Mouse (Mus musculus) midbrain, embryonic 11.5 days (tissue): Measurements from ENCODE around the gene Sctr. TPM values are rescaled to one million over a fixed set of nuclear protein-coding genes. Genes with fewer than 3 reads are reported as not detected.

Experiments used
- ATAC-seq: fragments of 200-750 bp; cut with Nextera tagmentation; 2 replicates; pipeline ENCODE4 v1.8.0; 2017; ENCODE audit warnings: moderate TSS enrichment, moderate library complexity; ENCODE audit not compliant: low FRiP score
- DNase-seq: peaks from one replicate; pipeline ENCODE4 v3.0.0; 2015; ENCODE audit warnings: low spot score; ENCODE audit errors: missing footprints
- H3K27ac ChIP-seq: fragments of 300-500 bp; sonication (generic); 2 replicates; pipeline ENCODE4 v1.5.1; 2014; ENCODE audit warnings: low read depth, low read length
- H3K27me3 ChIP-seq: fragments of 300-500 bp; sonication (generic); 2 replicates; pipeline ENCODE4 v1.6.1; 2014; ENCODE audit warnings: mild to moderate bottlenecking, low read length, moderate library complexity, mixed read lengths; ENCODE audit not compliant: control insufficient read depth, insufficient read depth
- H3K36me3 ChIP-seq: fragments of 300-500 bp; sonication (generic); 2 replicates; pipeline ENCODE4 v1.6.1; 2014; ENCODE audit warnings: mild to moderate bottlenecking, low read length, moderate library complexity, mixed read lengths; ENCODE audit not compliant: control insufficient read depth, insufficient read depth
- H3K4me1 ChIP-seq: fragments of 300-500 bp; sonication (generic); 2 replicates; pipeline ENCODE4 v1.6.1; 2014; ENCODE audit warnings: low read length; ENCODE audit not compliant: control insufficient read depth, insufficient read depth
- H3K4me2 ChIP-seq: fragments of 300-500 bp; sonication (generic); 2 replicates; pipeline ENCODE4 v1.6.1; 2014; ENCODE audit warnings: mild to moderate bottlenecking, moderate library complexity
- H3K4me3 ChIP-seq: fragments of 300-500 bp; sonication (generic); 2 replicates; pipeline ENCODE4 v1.5.1; 2014; ENCODE audit warnings: low read depth, low read length
- H3K9ac ChIP-seq: fragments of 300-500 bp; sonication (generic); 2 replicates; pipeline ENCODE4 v1.6.1; 2014; ENCODE audit warnings: low read length
- H3K9me3 ChIP-seq: fragments of 300-500 bp; sonication (generic); 2 replicates; pipeline ENCODE4 v1.6.1; 2016; ENCODE audit warnings: low read length; ENCODE audit not compliant: control insufficient read depth
- WGBS: fragments of 180-500 bp; shearing (Covaris S2); extraction: QIAGEN DNeasy Blood & Tissue Kit; methylation state at CpG from one replicate; pipeline ENCODE4 v1.1.7; 2014; 5-methylcytosine and 5-hydroxymethylcytosine counted together
- polyA plus RNA-seq: library from polyadenylated mRNA; unstranded; fragments of >200 nt; fragmentation: Nextera tagmentation; extraction: Ambion mirVana; gene quantifications from 2 replicates; pipeline ENCODE4 v1.2.1, GENCODE M21; 2014

Gene Sctr
- polyA plus RNA-seq, 1 experiment from 2014 or later: 0.53 TPM

- no peaks in the 10 kb centered on the region for H3K36me3 ChIP-seq
- H3K4me1 ChIP-seq: no peaks in the 10 kb centered on the region
- H3K4me2 ChIP-seq: no peak overlapping the region
- 75% methylated on average over 7 of the region's 7 CpGs for WGBS
- H3K27ac ChIP-seq: no peak overlapping the region
- no peaks in the 10 kb centered on the region for H3K9me3 ChIP-seq
- H3K4me3 ChIP-seq: no peak overlapping the region
- ATAC-seq: no peak
- no peak overlapping the region for H3K9ac ChIP-seq
- DNase-seq: no peak
- H3K27me3 ChIP-seq: no peaks in the 10 kb centered on the region; the same call in 1 of the 2 replicates
These were observed 13.7 kb downstream of the Sctr start for GRCm38 (mm10) chr1:120020322-120020897.

- DNase-seq (no peak), ATAC-seq (no peak)
- H3K9me3 ChIP-seq: no peaks in the 10 kb centered on the region
- WGBS: 92% methylated on average over 17 of the region's 17 CpGs
- H3K36me3 ChIP-seq: no peaks in the 10 kb centered on the region
- no peaks in the 10 kb centered on the region for H3K4me1 ChIP-seq
- H3K9ac ChIP-seq: no peak overlapping the region
- no peak overlapping the region for H3K4me3 ChIP-seq
- no peak overlapping the region for H3K27ac ChIP-seq
- no peak overlapping the region for H3K4me2 ChIP-seq
- H3K27me3 ChIP-seq: no peaks in the 10 kb centered on the region; the same call in 1 of the 2 replicates
These were observed 15.3 kb downstream of the Sctr start for GRCm38 (mm10) chr1:120021951-120022350.

GRCm38 (mm10) chr1:120024331-120025049 is 17.8 kb downstream of the Sctr start:
- Histone ChIP-seq H3K27me3 (no peaks in the 10 kb centered on the region), H3K4me1 (no peaks in the 10 kb centered on the region), H3K9ac (no peak overlapping the region), H3K36me3 (no peaks in the 10 kb centered on the region), H3K9me3 (no peaks in the 10 kb centered on the region), H3K27ac (no peak overlapping the region), H3K4me2 (no peak overlapping the region), H3K4me3 (no peak overlapping the region)
- no peak for DNase-seq
- WGBS: 71% methylated on average over 10 of the region's 10 CpGs
- ATAC-seq: no peak

- no peak overlapping the region for H3K9ac ChIP-seq
- no peak overlapping the region for H3K27ac ChIP-seq
- ATAC-seq: no peak
- no peaks in the 10 kb centered on the region for H3K9me3 ChIP-seq
- no peaks in the 10 kb centered on the region for H3K36me3 ChIP-seq
- H3K4me1 ChIP-seq: no peaks in the 10 kb centered on the region
- DNase-seq: no peak
- no peak overlapping the region for H3K4me3 ChIP-seq
- no peak overlapping the region for H3K4me2 ChIP-seq
- 39% methylated on average over 2 of the region's 2 CpGs for WGBS
- no peaks in the 10 kb centered on the region for H3K27me3 ChIP-seq
These were observed 18.4 kb downstream of the Sctr start for GRCm38 (mm10) chr1:120025050-120025439.

GRCm38 (mm10) chr1:120027693-120028092 is 21.0 kb downstream of the Sctr start:
- H3K4me2 ChIP-seq: no peak overlapping the region
- ATAC-seq (no peak), DNase-seq (no peak)
- 86% methylated on average over 4 of the region's 4 CpGs for WGBS
- H3K36me3 ChIP-seq: no peaks in the 10 kb centered on the region
- no peak overlapping the region for H3K9ac ChIP-seq
- no peaks in the 10 kb centered on the region for H3K9me3 ChIP-seq
- H3K27ac ChIP-seq: no peak overlapping the region
- H3K27me3 ChIP-seq: no peaks in the 10 kb centered on the region
- no peaks in the 10 kb centered on the region for H3K4me1 ChIP-seq
- H3K4me3 ChIP-seq: no peak overlapping the region

- H3K27me3 ChIP-seq: no peaks in the 10 kb centered on the region
- no peak overlapping the region for H3K27ac ChIP-seq
- no peaks in the 10 kb centered on the region for H3K9me3 ChIP-seq
- no peak overlapping the region for H3K4me3 ChIP-seq
- no peaks in the 10 kb centered on the region for H3K4me1 ChIP-seq
- no peak overlapping the region for H3K4me2 ChIP-seq
- ATAC-seq: no peak
- no peak for DNase-seq
- WGBS: 79% methylated on average over 3 of the region's 3 CpGs
- no peak overlapping the region for H3K9ac ChIP-seq
- H3K36me3 ChIP-seq: no peaks in the 10 kb centered on the region
These were observed 23.8 kb downstream of the Sctr start for GRCm38 (mm10) chr1:120030474-120030873.

GRCm38 (mm10) chr1:120032804-120033468 is 26.2 kb downstream of the Sctr start:
- Histone ChIP-seq H3K9me3 (no peaks in the 10 kb centered on the region), H3K27ac (no peak overlapping the region), H3K4me3 (no peak overlapping the region), H3K4me1 (no peaks in the 10 kb centered on the region), H3K9ac (no peak overlapping the region), H3K27me3 (no peaks in the 10 kb centered on the region), H3K4me2 (no peak overlapping the region), H3K36me3 (no peaks in the 10 kb centered on the region)
- ATAC-seq (peak; percentile 82), DNase-seq (peak; percentile 92)
- WGBS: 50% methylated on average over 10 of the region's 10 CpGs

GRCm38 (mm10) chr1:120033469-120033854 is 26.8 kb downstream of the Sctr start:
- H3K27me3 ChIP-seq: no peaks in the 10 kb centered on the region
- no peaks in the 10 kb centered on the region for H3K4me1 ChIP-seq
- no peak overlapping the region for H3K4me3 ChIP-seq
- ATAC-seq: no peak
- H3K4me2 ChIP-seq: no peak overlapping the region
- no peak for DNase-seq
- no peaks in the 10 kb centered on the region for H3K9me3 ChIP-seq
- no peak overlapping the region for H3K27ac ChIP-seq
- 82% methylated on average over 2 of the region's 2 CpGs for WGBS
- H3K9ac ChIP-seq: no peak overlapping the region
- no peaks in the 10 kb centered on the region for H3K36me3 ChIP-seq

GRCm38 (mm10) chr1:120034793-120035192 is 28.1 kb downstream of the Sctr start:
- Histone ChIP-seq H3K4me3 (no peak overlapping the region), H3K36me3 (no peaks in the 10 kb centered on the region), H3K9ac (no peak overlapping the region), H3K4me2 (no peak overlapping the region), H3K27ac (no peak overlapping the region), H3K27me3 (no peaks in the 10 kb centered on the region), H3K4me1 (no peaks in the 10 kb centered on the region), H3K9me3 (no peaks in the 10 kb centered on the region)
- ATAC-seq: no peak
- DNase-seq: no peak
- WGBS: 91% methylated on average over 1 of the region's 1 CpGs
